Mouse (Mus musculus) olfactory bulb, adult 2 months (tissue): ENCODE measurements around the gene Lrmp.

ENCODE experiments used
- CTCF ChIP-seq: fragments of 200-500 bp; IDR thresholded peaks from 2 replicates; pipeline ENCODE4 v1.5.1; 2012; ENCODE audit warnings: low read depth, mild to moderate bottlenecking, low read length, moderate library complexity; ENCODE audit not compliant: insufficient read depth
- POLR2A ChIP-seq: fragments of 200-500 bp; IDR thresholded peaks from 2 replicates; pipeline ENCODE4 v1.6.1; 2012; ENCODE audit warnings: mild to moderate bottlenecking, low read depth, low read length, moderate library complexity; ENCODE audit not compliant: insufficient read depth

DNA sequence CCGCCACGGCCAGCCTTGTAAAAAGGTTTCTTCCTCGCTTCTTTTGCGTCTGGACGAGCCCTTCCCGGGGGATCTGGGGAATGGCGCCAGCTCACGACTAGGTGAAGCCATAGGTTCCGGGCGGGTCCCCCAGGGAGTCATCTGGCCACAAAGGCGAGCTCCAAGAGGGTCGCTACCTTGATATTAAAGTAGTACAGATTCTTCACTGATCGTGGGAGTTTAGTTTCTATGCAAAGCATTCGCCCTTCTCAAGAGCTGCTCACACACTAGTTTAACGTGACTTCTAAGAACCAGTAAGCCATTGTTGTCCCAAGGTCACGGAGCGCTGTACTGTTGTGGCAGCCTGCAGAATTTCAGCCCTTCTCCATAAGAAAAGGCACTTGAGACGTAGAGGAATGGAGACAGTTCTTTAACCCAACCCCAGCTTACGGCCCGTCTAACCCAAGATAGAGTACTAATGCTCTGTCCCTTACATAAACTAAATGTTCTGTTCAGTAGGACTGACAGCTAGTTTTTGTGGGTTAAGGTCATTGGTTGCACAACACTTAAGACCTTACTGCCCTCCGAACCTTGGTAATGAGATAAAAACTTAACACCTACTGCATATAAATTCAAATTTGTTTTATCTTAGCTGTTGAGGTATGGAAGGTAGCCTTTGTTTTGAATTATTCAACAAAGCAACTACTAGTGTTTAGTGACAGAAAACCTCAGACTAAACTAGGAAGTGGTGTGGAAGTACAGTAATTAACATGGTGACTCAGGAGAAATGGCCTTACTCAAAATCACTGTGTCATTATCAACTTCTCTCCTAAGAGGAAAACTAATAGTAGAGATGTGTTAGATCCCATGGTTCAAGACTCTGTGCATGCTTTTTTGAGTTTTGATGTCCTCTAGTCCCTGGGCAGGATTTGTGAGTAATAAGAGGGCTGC lies 96.2 kb downstream of the Lrmp start:
- TF ChIP-seq POLR2A: no peak; the same call in 1 of the 2 replicates
- TF ChIP-seq CTCF: no peak
